Mouse (Mus musculus): Measurements from ENCODE around the gene Kctd17. TPM values are rescaled to one million over a fixed set of nuclear protein-coding genes. Genes with fewer than 3 reads are reported as not detected.

Gene Kctd17
- 100 to 1,000 TPM in 2 of 4 experiments, 10 to 100 TPM in 2; 80.2 to 106 (median 96.4) TPM for total RNA-seq (2022)

GRCm38 (mm10) chr15:78428391-78429138, at the start of gene Kctd17:
Gene Kctd17, plus strand, starts transcription at chr15:78428564.
- peak; percentile 73 for DNase-seq

- DNase-seq: no peak
Measured at GRCm38 (mm10) chr15:78380208-78380607, 48.2 kb upstream of the Kctd17 start.

GRCm38 (mm10) chr15:78380741-78381140, 47.6 kb upstream of the Kctd17 start:
- DNase-seq: no peak

GRCm38 (mm10) chr15:78382115-78382514, 46.2 kb upstream of the Kctd17 start:
- DNase-seq: no peak

GRCm38 (mm10) chr15:78383450-78384219, 44.7 kb upstream of the Kctd17 start:
- DNase-seq: no peak

DNA sequence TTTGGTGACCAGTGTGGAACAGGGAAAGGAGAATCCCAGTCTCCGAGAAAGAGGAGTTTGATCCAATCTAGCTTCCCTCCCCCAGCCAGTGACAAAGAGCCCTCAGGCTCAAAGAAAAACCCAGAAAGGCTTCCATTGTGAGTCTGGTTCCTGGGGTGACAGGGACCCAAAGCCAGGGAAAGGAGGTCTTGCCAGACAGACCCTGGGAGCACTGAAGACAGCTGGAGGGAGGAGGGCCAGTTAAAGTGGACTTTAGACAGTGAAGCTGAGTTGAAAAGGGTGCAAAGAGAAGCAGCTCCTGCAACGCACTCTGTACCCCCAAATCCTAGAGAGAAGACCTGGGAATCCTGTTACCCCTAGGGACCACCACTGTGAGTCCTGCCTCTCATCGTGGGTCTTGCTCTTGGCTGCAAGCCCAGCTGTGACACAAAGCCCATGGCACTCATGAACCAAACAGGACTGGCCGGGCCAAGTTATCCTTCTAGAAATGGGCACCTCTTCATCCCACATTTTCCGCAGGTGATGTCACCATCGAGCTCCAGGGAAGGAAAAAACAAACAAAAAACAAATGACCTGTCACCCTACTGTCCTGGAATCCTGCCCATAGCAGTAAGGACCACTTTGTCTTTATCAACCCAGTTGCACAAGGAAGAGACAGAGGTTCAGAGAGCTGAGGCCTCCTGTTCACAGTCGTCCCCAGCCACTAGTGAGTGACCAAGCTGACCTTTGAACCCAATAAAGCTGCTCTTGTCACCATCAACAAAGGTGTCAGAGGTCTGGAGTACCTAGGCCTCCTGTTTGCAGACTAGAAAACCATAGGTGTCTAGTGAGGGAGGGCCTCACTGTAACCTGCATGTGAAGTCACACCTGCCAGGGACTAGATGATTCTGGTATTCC, 43.9 kb upstream of the Kctd17 start:
- no peak for DNase-seq

DNA sequence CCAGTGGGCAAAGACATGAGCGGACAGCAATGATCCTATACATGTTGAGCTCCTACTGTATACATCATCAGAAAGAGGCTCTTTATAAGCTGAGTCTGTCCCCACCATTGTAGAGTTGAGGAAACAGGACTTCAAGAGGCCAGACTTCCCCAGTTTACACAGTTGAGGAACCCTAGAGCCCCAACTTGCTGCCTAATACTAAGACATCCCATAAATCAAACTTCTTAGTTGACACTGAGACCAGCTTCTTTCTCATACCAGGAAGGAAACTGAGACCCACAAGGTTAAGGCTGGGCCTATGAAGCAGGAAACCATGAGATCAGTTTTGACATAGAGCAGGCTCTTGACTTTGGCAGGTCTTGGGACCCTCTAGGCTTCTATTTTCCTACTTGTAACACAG, 42.8 kb upstream of the Kctd17 start:
- no peak for DNase-seq

DNA sequence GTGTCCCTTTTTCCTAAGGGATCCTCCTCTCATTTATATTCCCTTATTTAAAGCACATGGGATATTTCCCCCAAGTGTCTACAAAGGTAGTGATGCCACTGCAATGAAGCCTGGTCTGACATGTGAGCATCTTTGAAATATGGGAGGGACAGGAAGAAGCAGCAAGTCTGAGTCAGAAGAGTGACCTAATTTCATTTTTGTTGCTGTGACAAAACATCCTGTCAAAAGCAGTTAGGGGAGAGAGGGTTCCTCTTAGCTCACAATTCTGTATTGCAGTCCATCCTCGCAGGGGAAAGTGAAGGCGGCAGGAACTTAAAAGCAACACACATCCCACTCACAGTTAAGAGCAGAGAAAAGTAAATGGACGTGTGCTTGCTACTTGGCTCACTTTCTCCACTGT, 37.5 kb upstream of the Kctd17 start:
- no peak for DNase-seq

- DNase-seq: no peak
Measured at GRCm38 (mm10) chr15:78395478-78395962, 32.8 kb upstream of the Kctd17 start, which contains the start of gene Tex33. Gene Tex33, minus strand, starts transcription at chr15:78395912.

DNA sequence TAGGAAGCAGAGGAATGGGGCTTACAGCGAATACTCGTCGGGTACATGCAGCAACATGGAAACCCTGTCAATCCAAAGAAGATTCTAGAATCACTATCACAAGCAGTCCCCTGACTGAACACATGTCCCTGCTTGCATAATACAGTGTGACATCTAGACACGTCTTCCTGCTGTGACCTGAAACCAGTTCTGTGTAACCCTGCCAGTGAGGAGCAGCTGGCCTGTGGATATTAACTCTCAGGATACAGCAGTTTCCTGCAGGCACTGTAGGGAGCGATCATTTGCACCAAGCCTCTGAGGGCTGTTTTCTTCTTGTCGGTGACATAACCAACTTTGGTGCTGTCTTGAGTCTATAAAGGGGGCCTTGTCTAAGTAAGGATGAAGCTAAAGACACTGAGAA, 27.0 kb upstream of the Kctd17 start:
- no peak for DNase-seq

- peak; percentile 88 for DNase-seq
Measured at GRCm38 (mm10) chr15:78401921-78402320, 26.4 kb upstream of the Kctd17 start.

DNA sequence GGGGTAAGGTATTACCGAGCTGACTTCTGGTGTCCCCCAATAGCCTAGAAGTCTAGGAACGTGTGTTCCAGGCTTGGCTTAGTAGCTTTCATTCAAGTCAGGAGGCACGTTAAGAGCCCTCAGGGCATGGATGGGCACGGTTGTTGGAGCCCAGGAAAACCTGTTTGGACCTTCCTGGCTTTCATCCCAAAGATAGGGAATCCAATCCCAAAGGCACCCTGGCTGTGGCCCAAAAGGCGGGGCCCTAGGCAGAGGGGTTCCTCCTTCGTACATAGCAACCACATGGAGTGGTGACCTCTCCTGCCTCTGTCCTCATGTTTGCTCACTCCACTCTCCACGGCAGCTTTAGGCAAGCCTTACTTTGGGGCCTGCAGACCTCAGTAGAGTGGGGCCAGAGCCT, 25.9 kb upstream of the Kctd17 start:
- DNase-seq: peak; percentile 75

DNA sequence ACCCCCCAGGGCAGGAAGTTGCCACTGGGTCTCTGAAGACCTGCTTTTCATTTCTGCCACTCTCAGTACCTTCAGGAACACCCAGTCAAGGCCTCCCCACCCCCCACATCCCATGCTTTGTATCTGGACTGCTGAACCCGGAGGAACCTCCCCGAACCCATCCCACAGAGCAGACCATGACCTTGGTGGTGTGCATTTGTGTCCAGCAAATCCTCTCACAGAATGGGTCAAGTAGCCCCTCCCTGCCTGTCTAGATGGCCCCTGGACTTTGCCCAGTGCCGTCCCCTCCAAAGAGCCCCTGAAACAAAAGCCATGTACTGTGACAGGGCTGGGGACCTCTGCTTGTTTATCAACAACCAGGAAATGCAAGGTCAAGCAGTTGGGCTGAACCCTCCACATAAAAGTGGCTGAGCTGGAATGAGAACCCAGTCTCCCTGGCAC, 25.0 kb upstream of the Kctd17 start:
- DNase-seq: peak; percentile 81

DNA sequence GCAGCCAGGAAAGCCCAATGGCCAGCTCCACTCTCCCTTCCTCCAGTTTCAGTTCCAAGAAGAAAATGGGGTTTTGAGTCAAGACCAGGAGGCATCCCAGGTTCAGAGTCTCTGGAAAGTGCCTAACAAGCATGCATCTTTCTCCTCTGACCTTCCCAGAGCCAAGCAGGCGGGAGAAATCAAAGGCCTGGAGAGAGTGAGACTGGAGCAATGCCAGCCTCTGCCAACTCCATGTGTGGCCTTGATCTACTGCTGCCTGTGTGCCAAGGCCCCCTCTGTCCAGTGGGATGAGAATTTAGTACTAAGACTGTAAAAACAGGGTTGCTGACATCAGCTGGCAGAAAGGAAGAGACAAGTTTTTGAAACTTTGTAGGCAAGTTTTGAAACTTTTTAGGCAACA, 24.5 kb upstream of the Kctd17 start:
- peak; percentile 93 for DNase-seq

DNA sequence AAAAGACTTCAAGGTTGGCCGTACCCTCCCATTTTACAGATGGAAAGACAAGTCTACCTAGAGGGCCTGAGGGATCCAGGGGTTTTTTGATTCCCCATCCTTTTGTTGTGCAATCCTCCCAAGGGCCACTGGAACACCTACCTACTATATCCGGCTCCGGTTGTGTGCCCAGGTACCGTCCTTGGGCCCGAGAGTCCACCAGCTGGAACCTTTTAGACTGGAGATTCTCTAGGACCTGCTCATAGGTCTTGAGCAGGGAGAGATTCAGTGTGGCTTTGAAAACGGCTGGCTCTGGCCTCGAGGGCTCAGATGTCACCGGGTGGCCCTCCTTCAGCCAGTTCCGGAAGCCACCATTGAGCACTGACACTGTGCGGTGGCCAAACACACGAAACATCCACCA, 23.3 kb upstream of the Kctd17 start:
- no peak for DNase-seq

- DNase-seq: peak; percentile 98
Measured at GRCm38 (mm10) chr15:78405517-78406211, 22.7 kb upstream of the Kctd17 start, which contains the start of gene Tst. Gene Tst, minus strand, starts transcription at chr15:78405907.

- peak; percentile 87 for DNase-seq
Measured at GRCm38 (mm10) chr15:78406293-78406934, 21.9 kb upstream of the Kctd17 start, which contains the start of gene Mpst. Gene Mpst, plus strand, starts transcription at chr15:78406416.

DNA sequence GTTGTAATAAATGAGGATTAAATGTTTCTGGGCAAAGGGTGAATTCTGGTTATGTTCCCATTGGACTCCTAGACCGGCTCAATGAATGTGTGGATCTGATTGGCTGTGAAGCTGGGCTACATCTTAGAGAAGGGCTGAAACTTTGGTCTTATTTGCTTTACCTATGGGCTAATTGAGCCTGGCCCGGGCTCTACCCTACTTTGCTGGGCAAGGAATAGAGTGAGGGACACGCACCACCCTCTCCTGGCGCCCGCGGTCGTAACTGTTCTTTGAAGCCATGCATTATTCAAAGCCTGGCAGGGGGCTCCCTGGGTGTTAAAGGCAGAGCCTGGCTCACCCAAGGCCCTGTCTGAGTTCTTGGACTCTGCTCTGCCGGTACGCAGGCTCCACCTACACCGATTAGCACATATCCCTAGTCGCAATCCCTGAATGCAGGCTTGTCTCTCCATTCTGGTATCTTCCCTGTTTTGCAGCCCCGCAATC, 18.8 kb upstream of the Kctd17 start:
- DNase-seq: no peak

DNA sequence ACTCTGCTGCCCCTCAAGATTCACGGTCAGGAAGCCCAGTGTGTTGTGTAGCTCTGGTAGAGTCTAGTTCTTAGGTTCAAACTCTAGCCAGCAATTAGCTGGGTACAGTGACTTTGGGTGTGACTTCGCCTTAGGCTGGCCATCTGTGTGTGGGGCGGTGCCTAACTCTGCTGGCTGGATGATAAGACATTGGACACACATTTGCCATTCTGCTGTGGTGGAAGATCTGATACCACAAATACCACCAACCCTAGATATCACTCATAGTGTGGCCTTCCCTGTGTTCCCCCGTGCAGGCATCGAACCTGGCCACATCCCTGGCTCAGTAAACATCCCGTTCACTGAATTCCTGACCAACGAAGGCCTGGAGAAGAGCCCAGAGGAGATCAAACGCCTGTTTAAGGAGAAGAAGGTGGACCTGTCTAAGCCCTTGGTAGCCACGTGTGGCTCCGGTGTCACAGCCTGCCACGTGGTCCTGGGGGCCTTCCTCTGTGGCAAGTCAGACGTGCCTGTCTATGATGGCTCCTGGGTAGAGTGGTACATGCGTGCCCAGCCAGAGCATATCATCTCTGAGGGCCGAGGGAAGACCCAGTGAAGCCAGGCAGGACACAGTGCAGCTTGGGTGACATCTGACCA, 15.2 kb upstream of the Kctd17 start:
- no peak for DNase-seq

DNA sequence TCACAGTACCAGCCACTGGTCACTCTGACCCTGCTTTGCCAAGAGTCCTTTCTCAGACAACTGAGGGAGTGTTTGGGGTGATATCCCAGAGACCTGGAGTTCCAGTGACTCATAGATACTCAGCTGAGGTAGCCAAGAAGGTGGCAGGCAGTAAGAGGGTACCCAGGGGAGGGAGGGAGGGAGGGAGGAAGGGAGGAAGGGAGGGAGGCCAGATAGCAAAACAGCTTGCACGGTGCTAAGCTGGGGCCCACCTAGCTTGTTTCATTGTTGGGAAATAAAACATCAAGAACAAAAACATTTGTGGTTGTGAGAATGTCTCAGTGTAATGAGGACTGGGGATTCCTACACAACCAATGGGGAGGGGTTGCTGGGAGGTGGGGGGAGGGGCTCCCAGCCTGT, 14.6 kb upstream of the Kctd17 start:
- DNase-seq: no peak

All from adrenal gland, adult 8-10 months (tissue).